Mouse (Mus musculus): Measurements from ENCODE around the gene Clpb. TPM values are rescaled to one million over a fixed set of nuclear protein-coding genes. Genes with fewer than 3 reads are reported as not detected.

Clpb gene
- polyA plus RNA-seq, 1 experiment = 33.0 TPM

- no peaks in the 10 kb centered on the region; the same call in 1 of the 2 replicates for H3K4me1 ChIP-seq (ENCODE audit: control insufficient read depth, insufficient read depth, low read length)
- TF ChIP-seq POLR2A (IDR thresholded peaks at IDR 0.05; ENCODE audit: borderline replicate concordance, insufficient read depth, low read length) = no peak
- TF ChIP-seq CTCF (IDR thresholded peaks at IDR 0.05; ENCODE audit: borderline replicate concordance, insufficient read depth, low read depth, low read length) = no peak
- WGBS = 59% methylated on average over 3 of the region's 3 CpGs
- no peaks in the 10 kb centered on the region for H3K27me3 ChIP-seq (ENCODE audit: control insufficient read depth, insufficient read depth, low read length)
- DNase-seq = no peak
- no peak overlapping the region for H3K4me3 ChIP-seq (replicated peaks; ENCODE audit: insufficient read depth, low read depth, low read length)
- H3K27ac ChIP-seq (ENCODE audit: insufficient read depth, low read length) = no peak overlapping the region
Measured at GRCm38 (mm10) chr7:101684671-101685070, 21.2 kb downstream of the Clpb start.

DNA sequence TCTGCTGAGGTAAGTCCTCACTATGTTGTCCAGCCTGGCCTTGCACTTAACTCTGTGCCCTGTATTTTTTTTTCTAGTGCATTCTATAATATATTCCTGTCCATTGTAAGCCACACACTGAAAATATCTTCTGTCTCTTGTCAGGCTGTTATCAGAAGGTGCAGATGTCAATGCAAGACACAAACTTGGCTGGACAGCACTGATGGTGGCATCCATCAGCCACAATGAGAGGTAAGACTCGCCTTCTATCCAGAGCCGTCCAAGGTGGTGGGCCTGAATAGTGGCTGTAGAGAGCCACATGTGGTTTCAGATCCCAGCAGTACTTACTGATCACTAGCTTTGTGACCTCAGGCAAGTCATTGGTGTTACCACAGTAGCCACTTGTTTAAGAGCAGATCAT is 23.7 kb downstream of the Clpb start:
- no peaks in the 10 kb centered on the region for H3K27me3 ChIP-seq (ENCODE audit: control insufficient read depth, insufficient read depth, low read length)
- WGBS = 88% methylated on average over 2 of the region's 2 CpGs
- H3K27ac ChIP-seq (ENCODE audit: insufficient read depth, low read length) = no peak overlapping the region
- H3K4me3 ChIP-seq (replicated peaks; ENCODE audit: insufficient read depth, low read depth, low read length) = no peak overlapping the region
- no peaks in the 10 kb centered on the region; the same call in 1 of the 2 replicates for H3K4me1 ChIP-seq (ENCODE audit: control insufficient read depth, insufficient read depth, low read length)
- no peak for DNase-seq
- TF ChIP-seq CTCF (IDR thresholded peaks at IDR 0.05; ENCODE audit: borderline replicate concordance, insufficient read depth, low read depth, low read length) (no peak), POLR2A (IDR thresholded peaks at IDR 0.05; ENCODE audit: borderline replicate concordance, insufficient read depth, low read length) (no peak)

DNA sequence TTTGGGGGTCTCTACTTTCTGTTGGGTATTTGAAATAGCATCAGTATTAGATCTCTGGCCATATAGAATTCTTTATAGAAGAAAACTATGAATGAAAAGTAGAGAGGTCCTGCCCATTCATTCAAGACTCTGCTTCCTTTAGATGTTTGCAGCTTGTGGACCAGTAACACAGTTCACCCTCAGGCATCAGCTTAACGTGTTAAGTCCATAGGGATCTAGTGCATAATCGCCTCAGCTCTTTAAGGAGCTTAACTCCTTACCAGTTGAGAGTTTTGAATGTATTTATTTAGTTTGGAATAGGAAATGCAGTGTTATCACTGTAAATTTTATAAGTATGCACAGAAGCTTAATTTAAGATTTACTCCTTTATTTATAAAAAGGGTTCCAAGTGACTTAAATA is 27.0 kb downstream of the Clpb start:
- H3K4me1 ChIP-seq (ENCODE audit: control insufficient read depth, insufficient read depth, low read length) = peaks cover 5% of the 10 kb centered on the region; the same call in 1 of the 2 replicates
- 74% methylated on average over 2 of the region's 2 CpGs for WGBS
- no peaks in the 10 kb centered on the region for H3K27me3 ChIP-seq (ENCODE audit: control insufficient read depth, insufficient read depth, low read length)
- TF ChIP-seq POLR2A (IDR thresholded peaks at IDR 0.05; ENCODE audit: borderline replicate concordance, insufficient read depth, low read length) (no peak), CTCF (IDR thresholded peaks at IDR 0.05; ENCODE audit: borderline replicate concordance, insufficient read depth, low read depth, low read length) (no peak)
- no peak overlapping the region for H3K4me3 ChIP-seq (replicated peaks; ENCODE audit: insufficient read depth, low read depth, low read length)
- DNase-seq = no peak
- no peak overlapping the region for H3K27ac ChIP-seq (ENCODE audit: insufficient read depth, low read length)

GRCm38 (mm10) chr7:101691863-101692262 is 28.4 kb downstream of the Clpb start:
- Histone ChIP-seq H3K27ac (ENCODE audit: insufficient read depth, low read length) (no peak overlapping the region), H3K4me3 (replicated peaks; ENCODE audit: insufficient read depth, low read depth, low read length) (no peak overlapping the region), H3K4me1 (ENCODE audit: control insufficient read depth, insufficient read depth, low read length) (peaks cover 10% of the 10 kb centered on the region; the same call in 1 of the 2 replicates), H3K27me3 (ENCODE audit: control insufficient read depth, insufficient read depth, low read length) (no peaks in the 10 kb centered on the region)
- no peak for DNase-seq
- TF ChIP-seq CTCF (IDR thresholded peaks at IDR 0.05; ENCODE audit: borderline replicate concordance, insufficient read depth, low read depth, low read length) = no peak
- no peak for TF ChIP-seq POLR2A (IDR thresholded peaks at IDR 0.05; ENCODE audit: borderline replicate concordance, insufficient read depth, low read length)
- 84% methylated on average over 8 of the region's 8 CpGs for WGBS

DNA sequence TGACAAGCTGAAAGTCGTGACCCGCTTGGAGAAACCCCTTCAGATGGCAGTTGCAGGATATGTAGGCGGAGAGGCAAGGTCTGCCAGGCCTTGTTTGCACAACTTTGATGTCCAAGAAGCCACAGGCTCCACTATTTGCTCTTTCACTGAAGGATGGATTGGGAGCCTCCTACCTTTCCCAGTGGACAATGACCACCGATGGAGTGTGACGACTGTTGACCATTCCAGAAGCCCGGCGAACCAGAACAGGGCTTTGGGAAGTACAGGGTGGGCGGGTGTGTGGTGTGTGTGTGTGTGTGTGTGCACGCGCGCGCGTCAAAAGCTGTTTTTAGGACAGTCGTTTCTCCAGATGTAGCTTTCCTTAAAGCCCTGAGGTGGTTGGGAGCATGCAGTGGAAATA is 29.0 kb downstream of the Clpb start:
- TF ChIP-seq CTCF (IDR thresholded peaks at IDR 0.05; ENCODE audit: borderline replicate concordance, insufficient read depth, low read depth, low read length) = no peak
- TF ChIP-seq POLR2A (IDR thresholded peaks at IDR 0.05; ENCODE audit: borderline replicate concordance, insufficient read depth, low read length) = no peak
- Histone ChIP-seq H3K4me3 (replicated peaks; ENCODE audit: insufficient read depth, low read depth, low read length) (no peak overlapping the region), H3K27ac (ENCODE audit: insufficient read depth, low read length) (no peak overlapping the region), H3K27me3 (ENCODE audit: control insufficient read depth, insufficient read depth, low read length) (no peaks in the 10 kb centered on the region), H3K4me1 (ENCODE audit: control insufficient read depth, insufficient read depth, low read length) (peaks cover 13% of the 10 kb centered on the region)
- DNase-seq = no peak
- WGBS = 64% methylated on average over 14 of the region's 14 CpGs

DNA sequence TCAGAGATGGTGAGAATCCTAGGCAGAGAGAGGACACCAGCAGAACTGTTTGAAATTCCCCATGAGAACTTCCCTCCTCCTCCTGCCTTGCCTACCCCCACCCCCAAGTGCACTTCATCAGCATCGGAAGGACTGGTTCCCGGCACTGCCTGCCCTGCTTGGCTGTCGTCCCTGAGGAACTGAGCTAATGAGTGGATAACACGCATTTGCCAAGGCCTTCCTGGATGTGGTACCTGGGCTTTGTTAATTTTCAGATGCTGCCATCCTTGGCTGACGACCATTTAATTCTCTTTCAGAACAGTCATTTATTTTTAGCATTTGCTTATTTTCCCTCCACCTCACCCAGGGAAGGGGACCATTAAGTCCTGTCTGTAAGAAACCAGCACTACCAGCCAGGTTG is 32.0 kb downstream of the Clpb start:
- H3K4me1 ChIP-seq (ENCODE audit: control insufficient read depth, insufficient read depth, low read length) = peaks cover 13% of the 10 kb centered on the region
- DNase-seq = peak; percentile 56 to 74
- H3K27ac ChIP-seq (ENCODE audit: insufficient read depth, low read length) = no peak overlapping the region
- no peak overlapping the region for H3K4me3 ChIP-seq (replicated peaks; ENCODE audit: insufficient read depth, low read depth, low read length)
- WGBS = 6% methylated on average over 5 of the region's 5 CpGs
- H3K27me3 ChIP-seq (ENCODE audit: control insufficient read depth, insufficient read depth, low read length) = no peaks in the 10 kb centered on the region
- TF ChIP-seq POLR2A (IDR thresholded peaks at IDR 0.05; ENCODE audit: borderline replicate concordance, insufficient read depth, low read length) = no peak
- no peak for TF ChIP-seq CTCF (IDR thresholded peaks at IDR 0.05; ENCODE audit: borderline replicate concordance, insufficient read depth, low read depth, low read length)

DNA sequence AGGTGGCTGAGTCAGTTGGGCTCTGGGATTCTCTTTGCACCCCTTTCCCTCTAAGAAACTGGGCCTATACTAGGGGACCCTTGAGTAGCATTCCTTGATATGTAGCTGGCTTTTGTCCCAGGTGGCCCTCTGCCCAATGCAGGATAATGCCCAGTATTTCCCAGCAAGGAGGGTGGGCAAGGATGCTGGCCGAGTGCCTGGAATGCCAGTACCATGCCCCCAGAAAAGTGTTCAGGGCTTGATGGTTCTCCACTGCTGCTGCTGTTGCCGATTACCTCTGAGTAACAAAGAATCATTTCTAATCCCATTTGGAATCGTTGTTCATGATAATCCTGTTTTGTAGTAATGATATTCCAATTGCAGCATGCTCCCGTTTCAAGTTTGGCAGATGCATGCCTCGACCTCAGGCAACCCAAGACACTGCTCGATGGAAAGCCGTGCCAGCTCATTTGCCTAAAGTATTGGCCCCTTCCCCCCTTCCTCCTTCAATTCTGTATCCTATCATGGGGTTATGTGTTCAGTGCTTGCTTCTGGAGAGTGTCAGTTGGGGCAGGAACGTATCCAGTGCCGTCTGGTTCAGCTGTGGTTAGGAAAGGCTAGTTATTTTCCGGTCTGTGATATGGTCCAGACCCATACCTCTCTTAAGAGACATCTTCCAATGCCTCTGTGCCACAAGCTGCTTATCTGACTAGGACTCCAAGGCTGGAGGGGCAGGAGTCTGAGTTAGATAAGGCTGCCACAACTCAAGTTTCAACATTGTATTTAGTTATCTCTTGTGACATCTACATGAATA is 33.7 kb downstream of the Clpb start:
- Histone ChIP-seq H3K27ac (ENCODE audit: insufficient read depth, low read length) (no peak overlapping the region), H3K27me3 (ENCODE audit: control insufficient read depth, insufficient read depth, low read length) (no peaks in the 10 kb centered on the region), H3K4me1 (ENCODE audit: control insufficient read depth, insufficient read depth, low read length) (peaks cover 13% of the 10 kb centered on the region), H3K4me3 (replicated peaks; ENCODE audit: insufficient read depth, low read depth, low read length) (no peak overlapping the region)
- DNase-seq = peak in 1 of 2 experiments; percentile 11
- 38% methylated on average over 10 of the region's 10 CpGs for WGBS
- no peak for TF ChIP-seq POLR2A (IDR thresholded peaks at IDR 0.05; ENCODE audit: borderline replicate concordance, insufficient read depth, low read length)
- TF ChIP-seq CTCF (IDR thresholded peaks at IDR 0.05; ENCODE audit: borderline replicate concordance, insufficient read depth, low read depth, low read length) = no peak

GRCm38 (mm10) chr7:101700296-101700695 is 36.9 kb downstream of the Clpb start:
- Histone ChIP-seq H3K27ac (ENCODE audit: insufficient read depth, low read length) (no peak overlapping the region), H3K4me3 (replicated peaks; ENCODE audit: insufficient read depth, low read depth, low read length) (no peak overlapping the region), H3K27me3 (ENCODE audit: control insufficient read depth, insufficient read depth, low read length) (no peaks in the 10 kb centered on the region), H3K4me1 (ENCODE audit: control insufficient read depth, insufficient read depth, low read length) (peaks cover 9% of the 10 kb centered on the region)
- TF ChIP-seq POLR2A (IDR thresholded peaks at IDR 0.05; ENCODE audit: borderline replicate concordance, insufficient read depth, low read length) = no peak
- TF ChIP-seq CTCF (IDR thresholded peaks at IDR 0.05; ENCODE audit: borderline replicate concordance, insufficient read depth, low read depth, low read length) = no peak
- no peak for DNase-seq
- 57% methylated on average over 3 of the region's 3 CpGs for WGBS
